Mouse (Mus musculus) urinary bladder, postnatal 25 days (tissue): ENCODE measurements at regions not wholly inside any gene's neighbourhood (a gene's known extent, or its start where the extent isn't known, plus 50 kb on each side); places are given as distances from the start of the nearest gene placed in this dataset.

Source experiments
- DNase-seq: peaks from one replicate; pipeline ENCODE4 v3.0.0; 2022; ENCODE audit warnings: low spot score

DNA sequence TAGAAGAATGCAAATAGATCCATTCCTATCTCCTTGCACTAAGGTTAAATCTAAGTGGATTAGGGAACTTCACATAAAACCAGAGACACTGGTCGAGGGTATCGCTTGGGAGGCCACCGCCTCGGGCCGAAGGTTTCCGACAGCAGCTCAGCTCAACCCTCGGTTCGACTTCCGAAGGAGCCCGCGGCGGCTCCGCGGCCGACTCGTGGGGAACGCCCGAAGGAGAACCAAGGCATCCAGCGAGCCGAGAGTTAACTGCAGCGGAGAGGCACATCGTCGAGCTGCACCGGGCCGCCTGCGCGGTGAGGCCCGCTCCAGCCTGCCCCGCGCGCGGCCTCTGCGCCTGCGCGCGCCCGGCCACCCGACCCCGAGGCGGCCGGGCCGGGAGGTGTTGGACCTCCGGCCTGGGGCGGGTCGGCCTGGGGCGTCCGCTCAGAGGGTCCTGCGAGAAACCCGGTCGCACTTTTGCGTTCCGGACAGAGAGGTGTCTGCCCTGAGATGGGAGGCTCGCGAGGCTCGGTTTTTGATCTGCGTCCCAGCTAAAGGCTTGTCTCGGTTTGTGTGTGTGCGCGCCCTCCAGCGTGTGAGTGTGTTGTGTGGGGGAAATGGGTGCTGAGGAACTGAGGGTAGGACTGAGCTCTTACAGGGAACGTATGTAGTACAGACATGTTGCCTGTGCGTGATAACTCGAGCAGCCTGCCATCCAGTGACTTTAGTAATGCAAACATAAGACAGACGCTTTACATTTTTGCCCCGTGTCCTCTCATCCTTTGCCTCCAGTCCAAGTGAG lies 50.9 kb upstream of the Vmn2r9 start:
- peak; percentile 6 for DNase-seq
